Mouse (Mus musculus) gastrocnemius, adult 2 months (tissue): ENCODE data around the gene Zfp985. TPM values are rescaled to one million over a fixed set of nuclear protein-coding genes. Genes with fewer than 3 reads are reported as not detected.
"Not testable (repeated sequence)": the region's sequence is repeated elsewhere in the genome, so short reads cannot be mapped to it uniquely, and the experiment has no call there.

Source experiments
- DNase-seq: peaks from one replicate; pipeline ENCODE4 v3.0.0; 2022
- H3K27ac ChIP-seq: fragments of 200-600 bp; 2 replicates; pipeline ENCODE4 v1.8.1; 2022; ENCODE audit warnings: mild to moderate bottlenecking
- H3K4me3 ChIP-seq: fragments of 200-600 bp; 2 replicates; pipeline ENCODE4 v1.8.1; 2022; ENCODE audit warnings: mild to moderate bottlenecking, moderate library complexity
- CTCF ChIP-seq: fragments of 200-600 bp; IDR thresholded peaks from 2 replicates; pipeline ENCODE4 v1.8.1; 2022; ENCODE audit warnings: antibody characterized with exemption, mild to moderate bottlenecking, moderate library complexity
- intact Hi-C: fragments of 180-260 bp; cut with DNase I; formaldehyde crosslinking; loops from one replicate; pipeline ENCODE4 v1.15.1; 2025
- long read RNA-seq, 2 experiments: library from polyadenylated mRNA; stranded (forward); transcript quantifications; one replicate each; pipeline ENCODE4 v2.0.0; 2021
- total RNA-seq, 2 experiments: library from RNA; stranded (reverse); gene quantifications; 2 replicates each; pipeline ENCODE4 v1.2.3; 2021

Zfp985 gene
- total RNA-seq = not detected
- long read RNA-seq, experiment 1 = 0 reads
- long read RNA-seq, experiment 2 = 0 reads

DNA sequence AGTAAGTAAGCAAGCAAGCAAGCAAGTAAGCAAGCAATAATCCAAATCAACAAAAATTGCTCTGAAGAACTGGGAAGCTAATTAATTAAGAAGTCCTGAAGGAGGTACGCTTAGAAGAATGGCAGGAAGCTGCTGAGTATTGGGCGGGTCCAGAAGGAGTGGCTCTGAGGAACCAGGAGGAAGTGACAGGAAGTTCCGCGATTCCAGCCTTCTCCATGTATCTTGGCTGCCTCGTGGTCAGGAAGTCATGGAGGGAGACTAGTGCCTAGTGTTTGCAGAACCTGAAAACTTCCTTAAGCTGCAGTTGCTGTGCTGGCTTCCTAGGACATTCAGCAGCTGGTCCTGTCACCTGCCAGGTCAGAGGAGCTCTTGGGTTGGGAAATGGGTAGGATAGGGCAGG, at the start of gene Zfp985:
Gene Zfp985 (plus strand): TSS at position 207 of the 400 bp plus-strand sequence.
- intact Hi-C loops, DNase-seq, H3K4me3 ChIP-seq: not testable (repeated sequence)
- H3K27ac ChIP-seq = 0 out of 2 replicates have a peak within 1 kb of the TSS, but pooled peaks have one; percentile 12

DNA sequence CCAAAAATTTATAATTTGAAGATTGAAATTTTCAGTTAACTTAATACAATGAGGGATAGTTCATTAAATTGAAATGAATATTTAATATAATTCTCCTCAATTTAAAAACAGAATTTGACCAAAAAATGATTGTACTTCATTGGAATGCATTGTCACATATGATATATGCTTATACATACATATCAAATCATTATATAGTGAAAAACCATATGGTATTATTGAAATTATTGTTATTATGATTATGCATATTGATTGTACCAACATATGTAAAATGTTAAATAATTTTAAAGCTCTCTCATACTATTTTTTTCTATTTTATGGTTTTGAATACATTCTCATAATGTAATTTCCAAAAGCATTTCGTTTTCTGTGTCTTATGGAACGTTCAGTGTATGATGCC, 43.9 kb upstream of the Zfp985 start:
- no peak for TF ChIP-seq CTCF
- Histone ChIP-seq H3K27ac (no peak overlapping the region), H3K4me3 (no peak overlapping the region)
- DNase-seq = no peak
- intact Hi-C loops = no loop called here

DNA sequence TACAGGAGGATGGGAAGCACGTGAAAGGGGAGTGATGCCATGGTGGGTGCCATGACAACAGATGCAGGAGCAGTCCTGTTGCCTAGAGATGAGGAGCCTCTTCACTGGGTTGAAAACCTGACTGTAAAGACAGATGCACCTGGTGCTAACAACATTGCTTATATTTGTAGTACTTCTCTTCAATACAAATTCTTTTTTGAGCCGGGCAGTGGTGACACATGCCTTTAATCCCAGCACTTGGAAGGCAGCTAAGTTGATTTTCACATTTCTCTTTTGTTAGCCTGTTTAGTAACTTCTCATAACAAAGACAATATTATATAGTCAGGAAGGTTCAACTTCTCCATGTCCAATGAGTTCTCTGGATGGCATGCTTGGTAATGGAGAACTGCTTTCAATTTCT, 34.1 kb upstream of the Zfp985 start:
- no peak for DNase-seq
- no peak overlapping the region for H3K27ac ChIP-seq
- intact Hi-C loops = no loop called here
- TF ChIP-seq CTCF = no peak
- H3K4me3 ChIP-seq = no peak overlapping the region

DNA sequence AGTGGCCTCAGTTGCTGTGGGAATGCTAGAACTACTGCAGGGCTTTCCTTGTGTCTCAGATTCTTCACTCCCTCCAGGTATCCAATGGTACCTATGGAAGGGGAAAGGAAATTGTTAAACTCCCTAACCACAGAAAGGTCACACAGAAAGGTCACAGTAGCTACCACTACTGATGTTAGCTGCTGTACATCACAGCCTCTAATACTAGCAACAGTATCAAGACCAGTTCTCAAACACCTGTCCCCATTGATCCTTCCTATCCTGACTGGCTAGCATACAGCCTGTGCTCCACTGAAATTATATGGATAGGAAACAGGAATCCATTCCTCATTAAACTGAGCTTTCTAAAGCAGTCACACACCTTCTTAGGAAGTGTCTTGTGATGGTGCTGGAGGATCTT, 33.0 kb upstream of the Zfp985 start:
- intact Hi-C loops = loop anchor here (5.0 kb wide), 1 partner anchor 67 kb away; no protein-coding TSS in a partner anchor
- Histone ChIP-seq H3K4me3 (no peak overlapping the region), H3K27ac (no peak overlapping the region)
- TF ChIP-seq CTCF = no peak
- no peak for DNase-seq

DNA sequence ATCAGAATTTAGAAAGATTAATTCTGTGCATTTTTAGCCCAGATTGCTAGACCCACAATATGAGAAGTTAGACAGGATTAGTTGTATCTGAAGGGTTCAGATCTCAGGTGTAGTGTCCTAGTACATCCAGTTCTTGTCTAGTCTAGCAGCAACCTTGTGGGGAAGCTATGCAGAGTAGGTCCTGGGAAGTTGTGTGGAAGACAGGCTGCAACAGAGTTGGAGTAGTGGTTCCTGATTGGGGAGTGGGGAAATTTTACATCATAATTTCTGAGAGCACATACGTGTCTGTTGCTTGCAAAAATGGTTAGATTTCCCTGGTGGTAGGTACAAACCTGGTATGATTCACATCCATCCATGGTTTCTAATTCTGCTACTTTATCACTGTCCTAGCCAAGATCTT, 28.0 kb upstream of the Zfp985 start:
- TF ChIP-seq CTCF = no peak
- no peak overlapping the region for H3K4me3 ChIP-seq
- DNase-seq = no peak
- intact Hi-C loops = no loop called here
- H3K27ac ChIP-seq = no peak overlapping the region

DNA sequence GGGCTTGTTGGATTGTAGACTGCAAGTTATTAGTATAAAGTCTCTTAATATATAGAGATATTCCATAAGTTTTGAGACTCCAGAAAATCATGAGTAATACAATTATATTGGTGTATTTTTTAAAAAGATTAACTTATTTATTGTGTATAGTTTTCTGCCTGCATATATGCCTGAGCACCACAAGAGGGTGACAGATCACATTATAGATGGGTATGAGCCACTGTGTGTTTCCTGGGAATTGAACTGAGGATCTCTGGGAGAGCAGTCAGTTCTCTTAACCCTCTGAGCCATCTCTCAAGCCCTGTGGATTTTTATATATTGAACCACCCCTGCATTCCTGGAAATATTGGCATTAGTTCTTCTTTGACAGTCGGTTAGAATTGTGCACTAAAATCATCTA, 22.7 kb upstream of the Zfp985 start:
- intact Hi-C loops = no loop called here
- Histone ChIP-seq H3K4me3 (no peak overlapping the region), H3K27ac (no peak overlapping the region)
- no peak for TF ChIP-seq CTCF
- DNase-seq = no peak

DNA sequence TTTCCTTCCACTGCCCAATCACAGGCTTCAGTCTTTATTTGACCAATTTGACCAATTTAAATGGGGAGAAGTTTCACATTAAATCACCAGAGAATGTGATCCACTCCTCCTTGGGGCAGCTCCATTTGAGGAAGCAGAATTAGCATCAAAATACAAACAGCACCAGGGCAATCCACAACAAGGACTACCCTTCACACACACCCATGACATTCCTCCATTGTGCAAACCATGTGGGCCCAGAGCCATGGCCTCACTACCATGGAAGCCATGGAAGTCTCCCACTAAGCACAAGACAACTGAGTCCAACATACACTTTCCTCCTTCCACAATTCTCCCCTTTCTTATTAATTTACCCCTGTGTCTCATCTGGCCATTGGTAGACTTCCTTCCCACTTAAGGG, 17.2 kb upstream of the Zfp985 start:
- DNase-seq, H3K4me3 ChIP-seq, intact Hi-C loops, H3K27ac ChIP-seq: not testable (repeated sequence)

DNA sequence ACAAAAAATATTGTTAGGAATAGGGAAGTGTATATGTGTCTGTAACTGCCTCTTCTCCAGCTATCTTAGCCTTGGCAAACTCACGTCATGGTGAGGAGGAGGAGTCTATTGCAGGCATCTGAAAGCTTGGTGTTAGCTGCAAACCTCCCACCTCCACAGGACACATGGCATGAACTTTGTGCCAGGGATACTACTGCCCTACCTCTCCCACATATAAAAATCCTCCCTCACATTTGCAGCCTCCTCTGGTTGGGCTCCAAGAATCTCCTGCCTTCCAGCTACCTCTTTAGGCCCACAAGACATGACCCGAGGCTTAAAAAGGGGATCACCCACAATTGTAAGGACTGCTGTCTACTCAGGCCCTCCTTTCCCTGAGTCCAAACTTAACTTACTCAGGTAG, 15.4 kb upstream of the Zfp985 start:
- no peak for TF ChIP-seq CTCF
- intact Hi-C loops = no loop called here
- DNase-seq = no peak
- Histone ChIP-seq H3K27ac (no peak overlapping the region), H3K4me3 (no peak overlapping the region)

DNA sequence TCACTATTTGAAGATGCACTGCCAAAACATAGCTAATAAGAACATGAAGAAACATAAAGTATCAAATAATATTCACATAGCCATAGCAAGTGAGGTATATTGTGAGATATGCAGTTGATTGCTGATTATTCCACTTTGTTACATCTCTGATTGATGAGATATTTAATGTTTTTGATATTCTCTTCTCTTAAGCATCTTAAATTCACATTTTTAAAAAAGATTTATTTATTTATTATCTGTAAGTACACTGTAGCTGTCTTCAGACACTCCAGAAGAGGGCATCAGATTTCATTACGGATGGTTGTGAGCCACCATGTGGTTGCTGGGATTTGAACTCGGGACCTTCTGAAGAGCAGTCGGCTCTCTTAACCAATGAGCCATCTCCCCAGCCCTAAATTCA, 13.2 kb upstream of the Zfp985 start, which contains the start of gene Gm16503:
Gene Gm16503 (plus strand): TSS at position 301 of the 400 bp plus-strand sequence.
- H3K4me3 ChIP-seq, H3K27ac ChIP-seq, intact Hi-C loops, DNase-seq: not testable (repeated sequence)

DNA sequence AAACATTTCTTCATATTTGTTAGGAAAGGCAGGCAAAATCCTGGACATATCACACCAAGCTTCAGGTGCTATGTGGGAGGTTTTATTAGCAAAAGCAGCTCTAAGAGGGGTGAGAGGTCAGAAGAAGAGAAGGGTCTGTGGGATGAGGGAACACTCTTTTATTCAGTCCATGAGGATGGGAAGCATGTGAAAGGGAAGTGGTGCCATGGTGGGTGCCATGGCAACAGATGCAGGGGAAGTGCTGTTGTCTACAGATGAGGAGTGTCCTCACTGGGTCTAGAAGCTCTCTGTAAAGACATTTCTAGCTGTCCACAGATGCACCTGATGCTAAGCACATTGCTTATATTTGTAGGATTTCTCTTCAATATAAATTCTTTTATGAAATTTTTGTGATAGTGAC, 12.0 kb upstream of the Zfp985 start:
- Histone ChIP-seq H3K4me3 (no peak overlapping the region), H3K27ac (no peak overlapping the region)
- DNase-seq = no peak
- no peak for TF ChIP-seq CTCF
- intact Hi-C loops = no loop called here

DNA sequence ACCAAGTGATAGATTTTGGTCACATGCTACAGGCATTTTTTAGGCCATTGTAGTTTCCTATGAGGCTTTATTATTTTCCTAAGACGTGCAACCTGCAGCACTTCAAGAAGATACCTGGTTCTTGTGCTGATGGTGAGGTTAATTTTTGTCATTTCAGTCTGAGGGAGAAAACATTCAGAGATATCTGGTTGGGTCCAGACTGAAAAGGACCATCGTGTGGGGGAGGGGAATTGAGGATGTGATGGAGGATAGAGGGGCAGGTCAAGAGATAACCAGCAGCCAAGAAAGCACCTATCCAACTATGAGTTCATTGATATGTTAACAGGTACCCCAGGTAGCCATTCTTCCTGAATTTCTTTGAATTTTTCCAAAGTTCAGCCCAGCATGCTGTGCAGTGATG, 1.3 kb downstream of the Zfp985 start:
- H3K27ac ChIP-seq, DNase-seq, H3K4me3 ChIP-seq, intact Hi-C loops: not testable (repeated sequence)

DNA sequence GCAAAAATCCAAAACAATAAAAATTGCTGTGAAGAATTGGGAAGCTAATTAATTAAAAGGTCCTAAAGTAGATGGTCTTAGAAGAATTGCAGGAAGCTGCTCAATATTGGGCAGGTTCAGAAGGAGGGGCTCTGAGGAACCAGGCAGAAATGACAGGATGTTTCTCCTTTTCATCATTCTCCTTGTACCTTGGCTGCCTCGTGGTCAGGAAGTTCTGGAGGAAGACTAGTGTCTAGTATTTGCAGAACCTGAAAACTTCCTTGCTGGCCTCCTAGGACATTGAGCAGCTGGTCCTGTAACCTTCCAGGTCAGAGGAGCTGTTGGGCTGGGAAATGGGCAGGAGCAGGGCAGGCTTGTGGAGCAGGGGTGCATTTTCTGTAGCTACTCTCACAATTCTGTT, 3.8 kb downstream of the Zfp985 start:
- DNase-seq, intact Hi-C loops: not testable (repeated sequence)

DNA sequence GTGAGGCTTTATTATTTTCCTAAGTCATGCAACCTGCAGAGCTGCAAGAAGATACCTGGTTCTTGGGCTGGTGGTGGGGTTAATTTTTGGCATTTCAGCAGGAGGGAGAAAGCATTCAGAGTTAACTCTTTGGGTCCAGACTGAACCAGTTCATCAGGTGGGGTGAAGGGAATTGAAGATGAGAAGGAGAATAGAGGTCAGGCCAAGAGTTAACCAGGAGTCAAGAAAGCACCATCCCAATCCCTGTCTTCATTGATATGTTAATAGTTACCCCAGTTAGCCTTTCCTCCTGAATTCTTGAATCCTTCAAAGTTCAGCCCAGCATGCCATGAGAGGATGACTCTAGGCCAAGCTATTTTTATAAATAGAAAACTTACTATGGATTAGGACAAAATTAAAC, 4.9 kb downstream of the Zfp985 start:
- H3K4me3 ChIP-seq, DNase-seq, H3K27ac ChIP-seq, intact Hi-C loops: not testable (repeated sequence)

More for the DNA sequence above, 3.8 kb downstream of the Zfp985 start:
- H3K4me3 ChIP-seq, H3K27ac ChIP-seq: not testable (repeated sequence)

DNA sequence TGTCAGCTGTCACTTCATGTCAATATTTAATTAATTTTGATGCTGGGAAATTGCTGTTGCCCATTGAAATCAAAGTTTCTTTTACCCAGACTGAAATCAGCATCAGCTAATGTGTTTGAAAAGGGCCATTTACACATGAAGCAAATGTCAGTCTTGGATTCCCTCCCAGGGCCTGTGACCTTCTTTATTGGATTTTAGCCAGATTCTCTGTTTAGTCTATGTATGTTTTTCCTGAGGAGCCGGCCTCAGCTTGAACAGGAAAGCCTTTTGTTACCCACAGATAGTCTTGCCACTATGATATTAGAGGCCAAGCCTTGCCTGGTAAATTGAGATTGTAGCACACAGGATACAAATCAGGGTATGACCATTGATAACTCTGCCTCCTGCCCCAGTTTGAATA, 6.0 kb downstream of the Zfp985 start:
- DNase-seq, intact Hi-C loops, H3K27ac ChIP-seq, H3K4me3 ChIP-seq: not testable (repeated sequence)
